Mouse (Mus musculus): Measurements from ENCODE around the gene Klhl3. TPM values are rescaled to one million over a fixed set of nuclear protein-coding genes. Genes with fewer than 3 reads are reported as not detected.
A peak's percentile ranks its signal among the peaks of the same experiment; 100 is the strongest.
"Not testable (repeated sequence)": the region's sequence is repeated elsewhere in the genome, so short reads cannot be mapped to it uniquely, and the experiment has no call there.

The Klhl3 gene
- total and polyA plus RNA-seq, 3 experiments: 2.1 to 4.3 (median 2.7) TPM

DNA sequence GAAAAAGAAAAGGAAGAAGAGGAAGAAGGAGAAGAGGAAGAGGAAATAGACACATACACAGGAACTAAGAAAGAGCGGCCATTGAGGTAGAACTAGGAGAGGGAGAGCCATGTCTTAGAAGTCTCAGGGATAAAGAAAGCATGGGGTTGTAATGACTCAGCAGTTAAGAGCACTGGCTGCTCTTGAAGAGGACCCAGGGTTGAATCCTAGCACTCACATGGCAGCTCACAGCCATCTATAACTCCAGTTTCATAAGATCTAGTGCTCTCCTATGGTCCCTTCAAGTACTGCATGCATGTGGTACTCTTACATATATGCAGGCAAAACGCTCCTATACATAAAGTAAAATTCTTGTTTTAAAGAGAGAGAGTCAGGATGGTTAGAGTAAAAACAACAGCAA lies 42.6 kb upstream of the Klhl3 start:
- H3K4me3 ChIP-seq: no peak overlapping the region
- no peaks in the 10 kb centered on the region for H3K79me2 ChIP-seq (replicated peaks; ENCODE audit: control insufficient read depth, insufficient read depth, low read length)
- H3K36me3 ChIP-seq (ENCODE audit: control insufficient read depth, insufficient read depth, low read length): no peaks in the 10 kb centered on the region
- intact Hi-C loops (cut with DNase I): loop anchor here (2.0 to 10.0 kb wide), 4 partner anchors 61 to 431 kb away; partner anchors contain the start of gene 2210016F16Rik
- no peaks in the 10 kb centered on the region for H3K27me3 ChIP-seq (ENCODE audit: control insufficient read depth, insufficient read depth, low read length)
- no peak overlapping the region for H3K27ac ChIP-seq
- TF ChIP-seq POLR2A (IDR thresholded peaks at IDR 0.05; ENCODE audit: insufficient read depth, low read depth, low read length): no peak
- peak; percentile 33 for TF ChIP-seq CTCF (IDR thresholded peaks at IDR 0.05)
- 88% methylated on average over 2 of the region's 2 CpGs for WGBS
- DNase-seq: no peak
- no peaks in the 10 kb centered on the region for H3K4me1 ChIP-seq (ENCODE audit: control insufficient read depth, insufficient read depth, low read length)
- no peak overlapping the region for H3K9ac ChIP-seq (ENCODE audit: low read depth, low read length)

DNA sequence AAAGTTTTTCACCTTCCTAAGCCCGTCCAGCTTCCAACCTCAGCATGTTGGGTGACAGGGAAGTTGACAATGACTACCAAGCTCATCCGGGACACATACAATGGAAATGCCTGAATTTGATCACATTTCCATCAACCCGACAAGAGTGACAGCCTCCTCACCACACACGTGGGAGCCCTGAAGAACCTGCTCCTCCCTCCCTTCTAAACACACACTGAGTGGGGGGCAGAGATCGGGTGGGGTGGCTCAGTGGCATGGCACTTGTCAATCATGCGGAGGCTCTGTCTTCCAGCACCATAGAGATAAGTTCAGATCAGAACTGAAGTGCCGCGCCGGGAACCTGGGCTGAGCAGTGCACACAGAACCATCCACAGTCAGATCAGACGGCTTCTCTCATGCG lies 37.0 kb upstream of the Klhl3 start:
- Histone ChIP-seq H3K27ac (no peak overlapping the region), H3K9ac (ENCODE audit: low read depth, low read length) (no peak overlapping the region), H3K27me3 (ENCODE audit: control insufficient read depth, insufficient read depth, low read length) (no peaks in the 10 kb centered on the region), H3K4me3 (no peak overlapping the region), H3K4me1 (ENCODE audit: control insufficient read depth, insufficient read depth, low read length) (peaks cover 3% of the 10 kb centered on the region), H3K36me3 (ENCODE audit: control insufficient read depth, insufficient read depth, low read length) (no peaks in the 10 kb centered on the region), H3K79me2 (replicated peaks; ENCODE audit: control insufficient read depth, insufficient read depth, low read length) (no peaks in the 10 kb centered on the region)
- WGBS: 77% methylated on average over 11 of the region's 11 CpGs
- intact Hi-C loops (cut with DNase I): loop anchor here (10.0 kb wide), 1 partner anchor 234 kb away; the partner anchor contains the start of gene 2210016F16Rik
- DNase-seq: no peak
- TF ChIP-seq EP300 (IDR thresholded peaks at IDR 0.05; ENCODE audit: insufficient read depth, low read depth, low read length): no peak
- TF ChIP-seq POLR2A (IDR thresholded peaks at IDR 0.05; ENCODE audit: insufficient read depth, low read depth, low read length): no peak
- TF ChIP-seq CTCF (IDR thresholded peaks at IDR 0.05): no peak

DNA sequence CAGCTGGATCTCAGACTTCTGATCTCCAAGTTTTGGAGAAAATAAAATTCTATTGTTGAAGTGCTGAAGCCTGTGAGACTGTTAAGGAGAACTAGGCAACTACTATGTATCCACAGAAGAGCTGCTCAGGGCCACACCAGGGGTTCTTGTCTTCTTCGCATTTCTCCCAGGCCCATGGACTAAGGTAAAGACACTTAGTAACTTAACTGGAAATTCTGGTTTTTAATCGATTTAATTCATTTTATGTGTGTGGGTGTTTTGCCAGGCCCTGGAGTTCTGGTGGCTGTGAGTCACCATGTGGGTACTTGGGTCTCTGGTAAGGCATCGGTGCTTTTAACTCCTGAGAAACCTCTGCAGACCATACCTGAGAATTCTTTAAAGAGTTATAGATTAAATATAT lies 36.2 kb upstream of the Klhl3 start:
- H3K36me3 ChIP-seq (ENCODE audit: control insufficient read depth, insufficient read depth, low read length): no peaks in the 10 kb centered on the region
- H3K79me2 ChIP-seq (replicated peaks; ENCODE audit: control insufficient read depth, insufficient read depth, low read length): no peaks in the 10 kb centered on the region
- WGBS: 88% methylated on average over 3 of the region's 3 CpGs
- no peak overlapping the region for H3K27ac ChIP-seq
- intact Hi-C loops (cut with DNase I): loop anchor here (2.0 to 10.0 kb wide), 2 partner anchors 137 to 235 kb away; partner anchors contain the start of gene 2210016F16Rik
- peaks cover 3% of the 10 kb centered on the region for H3K4me1 ChIP-seq (ENCODE audit: control insufficient read depth, insufficient read depth, low read length)
- no peak overlapping the region for H3K4me3 ChIP-seq
- H3K9ac ChIP-seq (ENCODE audit: low read depth, low read length): no peak overlapping the region
- no peaks in the 10 kb centered on the region for H3K27me3 ChIP-seq (ENCODE audit: control insufficient read depth, insufficient read depth, low read length)
- no peak for TF ChIP-seq POLR2A (IDR thresholded peaks at IDR 0.05; ENCODE audit: insufficient read depth, low read depth, low read length)
- no peak for TF ChIP-seq EP300 (IDR thresholded peaks at IDR 0.05; ENCODE audit: insufficient read depth, low read depth, low read length)
- DNase-seq: no peak

DNA sequence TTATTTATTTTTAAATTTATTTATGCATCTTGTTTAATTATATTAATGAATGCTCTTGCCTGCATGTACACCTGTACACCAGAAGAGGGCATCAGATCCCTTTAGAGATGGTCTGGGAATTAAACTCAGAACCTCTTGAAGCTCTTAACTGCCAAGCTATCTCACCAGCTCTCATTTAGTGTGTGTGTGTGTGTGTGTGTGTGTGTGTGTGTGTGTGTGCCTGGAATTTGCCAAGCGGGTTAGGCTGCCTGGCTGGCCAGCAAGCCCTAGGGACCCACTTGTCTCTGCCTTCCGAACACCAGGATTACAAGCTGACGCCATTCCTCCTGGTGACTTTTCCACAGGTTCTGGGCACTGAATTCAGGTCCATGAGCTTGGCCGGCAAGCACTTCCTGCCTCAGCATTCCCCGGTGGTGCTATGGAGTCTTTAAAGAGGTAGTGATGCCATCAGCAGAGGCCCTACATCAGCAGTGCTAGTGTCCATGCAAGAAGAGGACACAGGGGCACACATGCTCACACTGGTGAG lies 35.7 kb upstream of the Klhl3 start:
- H3K27me3 ChIP-seq (ENCODE audit: control insufficient read depth, insufficient read depth, low read length): no peaks in the 10 kb centered on the region
- no peak overlapping the region for H3K27ac ChIP-seq
- no peaks in the 10 kb centered on the region for H3K79me2 ChIP-seq (replicated peaks; ENCODE audit: control insufficient read depth, insufficient read depth, low read length)
- DNase-seq: peak in 1 of 2 experiments; percentile 18
- no peak for TF ChIP-seq POLR2A (IDR thresholded peaks at IDR 0.05; ENCODE audit: insufficient read depth, low read depth, low read length)
- TF ChIP-seq CTCF (IDR thresholded peaks at IDR 0.05): peak; percentile 77
- WGBS: 31% methylated on average over 5 of the region's 5 CpGs
- intact Hi-C loops (cut with DNase I): loop anchor here (2.0 kb wide), 1 partner anchor 136 kb away; no protein-coding TSS in a partner anchor
- no peaks in the 10 kb centered on the region for H3K36me3 ChIP-seq (ENCODE audit: control insufficient read depth, insufficient read depth, low read length)
- peaks cover 3% of the 10 kb centered on the region for H3K4me1 ChIP-seq (ENCODE audit: control insufficient read depth, insufficient read depth, low read length)
- peak overlapping the region; percentile 41 for H3K4me3 ChIP-seq
- H3K9ac ChIP-seq (ENCODE audit: low read depth, low read length): no peak overlapping the region

DNA sequence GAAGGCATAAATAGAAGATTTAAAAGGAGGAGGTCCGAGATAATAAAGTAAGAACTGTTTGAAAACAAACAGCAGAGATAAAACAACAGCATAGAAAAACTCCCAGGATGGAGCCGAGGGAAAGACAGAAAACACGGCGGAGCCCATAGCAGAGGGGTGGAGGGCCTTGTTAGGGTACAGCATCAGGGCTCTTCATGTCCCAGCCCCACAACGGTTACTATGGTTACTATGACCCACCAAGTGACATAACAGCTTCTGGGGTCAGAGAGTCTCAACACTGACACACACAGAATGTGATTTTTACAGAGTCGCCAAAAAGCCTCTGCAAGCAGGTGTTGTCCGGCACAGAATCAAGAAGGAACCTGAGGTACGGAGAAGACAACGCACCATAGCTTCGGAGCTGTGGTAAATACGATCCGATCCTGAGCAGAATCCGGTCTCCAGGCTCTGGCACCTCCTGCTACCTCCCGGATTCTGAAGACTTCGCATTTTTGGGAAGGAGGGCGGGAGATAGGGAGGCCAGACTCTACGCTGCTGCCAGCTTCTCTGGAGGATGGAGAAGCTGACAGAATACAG lies 35.0 kb upstream of the Klhl3 start:
- Histone ChIP-seq H3K27ac (no peak overlapping the region), H3K4me1 (ENCODE audit: control insufficient read depth, insufficient read depth, low read length) (peaks cover 3% of the 10 kb centered on the region), H3K79me2 (replicated peaks; ENCODE audit: control insufficient read depth, insufficient read depth, low read length) (no peaks in the 10 kb centered on the region), H3K9ac (ENCODE audit: low read depth, low read length) (peak overlapping the region; percentile 40), H3K27me3 (ENCODE audit: control insufficient read depth, insufficient read depth, low read length) (no peaks in the 10 kb centered on the region), H3K36me3 (ENCODE audit: control insufficient read depth, insufficient read depth, low read length) (no peaks in the 10 kb centered on the region), H3K4me3 (peak overlapping the region; percentile 41)
- 3% methylated on average over 17 of the region's 17 CpGs for WGBS
- TF ChIP-seq POLR2A (IDR thresholded peaks at IDR 0.05; ENCODE audit: insufficient read depth, low read depth, low read length): no peak
- no peak for TF ChIP-seq CTCF (IDR thresholded peaks at IDR 0.05)
- no peak for TF ChIP-seq EP300 (IDR thresholded peaks at IDR 0.05; ENCODE audit: insufficient read depth, low read depth, low read length)
- intact Hi-C loops (cut with DNase I): loop anchor here (2.0 kb wide), 1 partner anchor 136 kb away; no protein-coding TSS in a partner anchor
- DNase-seq: peak; percentile 46 to 51

DNA sequence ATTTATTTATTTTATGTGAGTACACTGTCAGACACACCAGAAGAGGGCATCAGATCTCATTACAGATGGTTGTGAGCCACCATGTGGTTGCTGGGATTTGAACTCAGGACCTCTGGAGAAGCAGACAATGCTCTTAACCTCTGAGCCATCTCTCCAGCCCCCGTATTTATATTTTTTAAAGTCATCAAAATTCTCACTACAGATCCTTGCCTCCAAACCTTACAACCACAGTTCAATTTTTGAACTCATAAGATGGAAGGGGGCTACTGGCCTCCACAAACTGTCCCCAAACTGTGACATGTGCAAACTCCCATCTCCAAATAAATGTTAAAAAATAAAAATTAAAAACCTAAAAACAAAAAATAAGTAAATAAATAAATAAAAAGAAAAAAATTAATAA lies 34.4 kb upstream of the Klhl3 start:
- Histone ChIP-seq H3K9ac (ENCODE audit: low read depth, low read length) (no peak overlapping the region), H3K4me3 (no peak overlapping the region), H3K27me3 (ENCODE audit: control insufficient read depth, insufficient read depth, low read length) (no peaks in the 10 kb centered on the region), H3K4me1 (ENCODE audit: control insufficient read depth, insufficient read depth, low read length) (peaks cover 3% of the 10 kb centered on the region), H3K27ac (no peak overlapping the region), H3K79me2 (replicated peaks; ENCODE audit: control insufficient read depth, insufficient read depth, low read length) (no peaks in the 10 kb centered on the region), H3K36me3 (ENCODE audit: control insufficient read depth, insufficient read depth, low read length) (no peaks in the 10 kb centered on the region)
- 89% methylated on average over 1 of the region's 1 CpGs for WGBS
- intact Hi-C loops (cut with DNase I): loop anchor here (2.0 kb wide), 1 partner anchor 135 kb away; no protein-coding TSS in a partner anchor
- DNase-seq: no peak
- no peak for TF ChIP-seq CTCF (IDR thresholded peaks at IDR 0.05)

DNA sequence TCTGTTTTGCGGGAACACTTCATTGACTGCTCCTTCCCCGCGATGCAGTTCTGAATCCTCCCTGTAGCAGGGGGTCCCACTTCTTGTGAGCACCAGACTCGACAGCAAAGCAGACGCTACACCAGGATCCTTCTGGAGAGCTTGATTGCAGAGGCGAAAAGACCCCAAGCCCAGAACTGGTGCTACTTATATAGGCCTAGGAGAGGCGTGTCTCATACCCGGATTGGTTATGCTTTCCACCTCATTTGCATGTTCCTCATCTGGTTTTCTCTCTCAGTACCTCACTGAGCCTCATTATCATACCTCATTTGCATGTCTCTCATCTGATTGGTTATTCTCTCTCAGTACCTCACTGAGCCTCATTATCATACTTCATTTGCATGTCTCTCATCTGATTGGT lies 33.2 kb upstream of the Klhl3 start:
- H3K27ac ChIP-seq; DNase-seq; H3K27me3 ChIP-seq (ENCODE audit: control insufficient read depth, insufficient read depth, low read length); H3K36me3 ChIP-seq (ENCODE audit: control insufficient read depth, insufficient read depth, low read length); H3K4me1 ChIP-seq (ENCODE audit: control insufficient read depth, insufficient read depth, low read length); H3K79me2 ChIP-seq (replicated peaks; ENCODE audit: control insufficient read depth, insufficient read depth, low read length); intact Hi-C loops (cut with DNase I); H3K9ac ChIP-seq (ENCODE audit: low read depth, low read length); H3K4me3 ChIP-seq: not testable (repeated sequence)
- WGBS: 95% methylated on average over 8 of the region's 8 CpGs

Measured in heart, adult 2 months (tissue).